Mouse (Mus musculus) kidney, postnatal 25 days (tissue): ENCODE data around the gene Neo1.
A peak's percentile ranks its signal among the peaks of the same experiment; 100 is the strongest.

ENCODE experiments used
- DNase-seq, 2 experiments: peaks; one replicate each; pipeline ENCODE4 v3.0.0; 2021; ENCODE audit warnings: mixed read lengths in 2 of 2

Neo1 gene

DNA sequence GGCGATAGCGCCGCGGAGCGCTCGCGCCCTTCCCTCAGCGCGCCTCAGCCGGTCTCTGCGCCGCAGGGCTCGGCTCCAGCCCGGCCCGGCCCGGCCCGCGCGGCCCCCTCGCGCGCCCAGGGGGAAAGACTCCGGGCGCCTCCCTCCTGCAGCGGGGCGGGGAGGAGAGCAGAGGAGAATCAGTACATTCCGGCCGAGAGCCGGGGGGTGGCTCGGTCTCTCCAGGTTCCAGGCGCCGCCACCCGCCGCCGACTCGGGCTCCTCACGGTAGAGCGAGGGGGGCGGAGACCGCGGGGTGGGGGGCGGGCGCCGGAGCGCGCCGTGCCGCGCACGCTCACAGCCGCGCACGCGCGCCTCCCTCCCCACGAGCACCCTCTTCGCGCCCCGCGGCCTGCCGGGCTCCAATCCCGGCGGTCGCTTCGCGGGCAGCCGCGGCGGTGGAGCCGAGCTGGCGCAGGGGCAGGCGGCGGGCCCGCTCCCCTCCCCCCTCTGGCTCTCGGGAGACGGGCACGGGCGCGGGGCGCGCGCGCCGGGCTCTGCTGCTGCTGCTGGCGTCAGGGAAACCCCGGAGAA lies at the start of gene Neo1:
TSS of gene Neo1 (minus strand) at position 283 of the 573 bp plus-strand sequence.
- peak; percentile 89 to 96 for DNase-seq

DNA sequence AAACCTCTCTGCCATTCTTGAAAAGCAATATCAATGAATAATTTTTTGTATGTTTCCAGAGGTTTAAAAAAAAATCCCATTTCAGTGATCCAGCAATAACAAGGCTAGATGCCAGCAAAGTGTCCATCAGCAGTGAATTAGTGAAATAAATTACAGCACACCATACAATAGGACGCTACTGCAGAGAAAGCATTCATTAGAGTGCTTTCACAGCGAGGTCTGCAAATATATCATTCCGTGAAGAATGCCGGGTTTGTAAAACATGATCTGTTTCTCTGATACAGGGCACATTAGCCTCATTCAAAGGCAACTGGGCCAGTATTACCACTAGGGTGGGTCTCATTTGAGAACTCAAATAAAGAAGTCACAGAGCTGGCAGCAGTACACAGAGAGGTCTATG lies 39.4 kb upstream of the Neo1 start:
- no peak for DNase-seq

DNA sequence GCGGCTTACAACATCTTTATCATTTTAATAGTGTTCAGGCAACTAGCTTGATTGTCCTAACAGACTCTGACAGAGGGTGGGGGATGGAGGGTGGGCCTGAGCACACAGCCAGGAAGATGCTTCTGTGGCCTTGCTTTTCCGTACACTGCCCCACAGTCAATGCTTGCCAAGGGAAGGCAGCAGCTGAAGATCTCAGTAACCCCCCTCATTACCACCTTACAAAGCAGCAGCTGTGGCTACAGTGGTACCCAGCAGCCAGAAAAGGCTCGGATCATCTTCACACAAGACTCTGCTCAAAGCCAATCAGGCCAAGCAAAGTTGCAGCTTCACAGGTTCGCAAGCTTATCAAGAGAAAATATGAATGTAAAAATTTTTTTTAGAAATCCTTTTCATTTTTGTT lies 37.6 kb upstream of the Neo1 start:
- no peak for DNase-seq

DNA sequence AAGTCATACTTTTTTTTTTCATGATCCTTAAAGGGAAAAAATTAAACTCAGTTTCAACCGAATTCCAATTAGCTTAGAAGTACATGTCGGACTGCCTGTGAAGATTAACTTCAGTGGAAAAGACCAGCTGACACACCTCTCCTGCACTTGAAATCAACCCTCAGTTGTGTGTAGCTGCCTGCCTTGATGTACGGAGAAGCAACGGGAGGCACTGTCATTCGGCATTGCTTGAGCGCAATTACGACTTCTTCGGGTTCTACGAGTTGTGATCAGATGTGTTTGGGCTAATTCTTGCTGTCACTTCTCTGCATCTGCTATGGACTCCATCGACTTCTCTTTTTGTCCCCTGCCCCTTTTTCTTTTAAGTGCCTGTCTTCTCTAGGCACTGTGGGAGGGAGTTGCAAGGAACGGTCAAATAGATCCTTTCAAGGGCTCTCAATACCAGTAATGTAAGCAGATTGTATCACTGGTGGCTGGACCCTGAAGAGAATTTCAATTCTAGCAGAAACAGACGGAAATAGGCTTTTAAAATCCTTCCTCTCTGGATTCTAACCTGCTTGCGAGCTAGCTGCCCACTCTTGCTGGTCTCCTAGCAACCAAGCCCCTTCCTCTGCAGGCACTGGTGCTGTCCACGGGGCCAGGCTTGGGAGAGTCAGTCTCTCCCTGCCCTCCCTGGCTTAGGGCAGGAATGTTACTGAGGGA lies 36.0 kb upstream of the Neo1 start:
- DNase-seq: no peak

DNA sequence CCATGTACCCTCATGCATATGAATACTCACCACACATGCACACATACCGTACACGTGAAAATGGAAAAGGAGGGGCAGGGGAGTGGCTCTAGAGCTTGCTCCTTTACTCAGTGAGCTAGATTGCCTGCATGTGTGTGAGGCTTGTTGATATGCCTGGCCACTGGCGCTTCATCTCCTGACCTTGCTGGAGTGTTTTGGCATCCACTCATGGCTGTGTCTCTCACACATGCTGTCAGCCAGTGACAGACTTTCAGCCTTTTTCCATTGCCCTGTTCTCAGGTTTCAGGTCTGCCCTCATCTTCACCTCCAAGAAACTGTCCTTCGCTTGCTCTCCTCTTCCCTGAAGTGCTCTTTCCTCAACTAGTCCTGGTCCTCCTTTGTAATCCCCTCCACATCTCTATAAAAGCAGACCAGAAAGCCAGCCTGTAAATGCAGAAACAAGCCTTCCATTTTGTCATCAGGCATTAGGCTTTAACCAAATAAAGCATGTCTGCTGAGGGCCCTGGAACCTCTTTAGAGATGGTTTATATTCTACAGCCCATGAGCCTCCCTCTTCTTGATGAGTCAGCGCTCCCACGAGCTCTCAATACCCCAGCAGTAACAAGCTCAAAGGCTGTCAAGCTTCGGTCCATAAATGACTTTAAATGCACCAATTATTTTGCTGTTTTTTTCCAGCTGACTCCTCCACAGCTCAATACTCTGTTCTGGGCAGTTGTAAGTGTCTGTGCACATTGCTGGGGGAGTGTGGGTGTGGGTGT lies 35.2 kb upstream of the Neo1 start:
- DNase-seq: no peak

DNA sequence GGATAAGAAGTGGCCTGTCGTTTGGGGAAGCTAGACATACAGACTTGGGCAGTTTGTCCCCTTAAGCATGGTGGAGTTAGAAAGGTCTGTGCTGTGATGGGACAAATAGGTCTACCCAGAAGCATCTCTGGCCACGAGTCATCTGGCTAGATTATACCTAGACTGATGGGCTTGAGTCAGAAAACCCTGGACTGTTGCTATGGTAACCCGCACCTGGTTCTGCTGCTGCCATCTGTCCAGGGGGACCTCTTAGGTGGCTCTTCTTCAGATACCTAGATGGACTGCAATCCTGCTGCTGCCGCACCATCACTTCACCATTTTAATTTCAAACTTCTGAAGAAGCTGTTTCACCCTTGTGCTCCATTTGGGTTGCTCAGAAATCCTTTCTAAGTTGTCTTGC lies 34.0 kb upstream of the Neo1 start:
- no peak for DNase-seq

DNA sequence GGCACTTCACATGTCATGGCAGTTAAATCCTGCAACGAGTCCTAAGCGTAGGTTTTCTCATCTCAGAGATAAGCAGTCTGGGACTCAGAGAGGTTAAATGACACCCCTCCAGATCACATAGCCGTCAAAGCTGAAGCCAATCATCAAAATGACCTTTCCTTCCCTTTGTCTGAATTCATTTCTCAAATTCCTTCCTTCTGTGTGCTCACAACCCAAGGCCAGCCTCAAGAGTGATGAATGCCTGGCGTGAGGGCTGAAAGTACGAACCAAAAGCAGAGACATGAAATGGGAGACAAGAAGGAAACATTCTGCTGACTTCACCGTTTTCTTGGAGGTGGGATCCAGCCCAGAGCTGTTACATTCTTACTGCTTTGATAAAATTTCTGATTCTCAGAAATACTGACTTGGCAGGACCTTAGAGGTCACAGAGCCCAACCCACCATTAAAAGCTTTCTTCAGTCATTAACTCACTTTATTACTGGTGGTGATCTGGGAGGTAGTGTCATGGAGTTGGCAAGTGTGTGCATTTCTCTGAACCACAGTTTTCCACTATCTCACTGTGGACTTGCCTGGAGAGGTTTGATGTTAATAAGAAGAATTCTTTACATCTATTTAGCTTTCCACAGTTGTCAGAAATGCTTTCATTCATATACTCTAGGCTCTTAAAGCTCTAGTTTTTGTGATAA lies 29.5 kb upstream of the Neo1 start:
- DNase-seq: no peak

DNA sequence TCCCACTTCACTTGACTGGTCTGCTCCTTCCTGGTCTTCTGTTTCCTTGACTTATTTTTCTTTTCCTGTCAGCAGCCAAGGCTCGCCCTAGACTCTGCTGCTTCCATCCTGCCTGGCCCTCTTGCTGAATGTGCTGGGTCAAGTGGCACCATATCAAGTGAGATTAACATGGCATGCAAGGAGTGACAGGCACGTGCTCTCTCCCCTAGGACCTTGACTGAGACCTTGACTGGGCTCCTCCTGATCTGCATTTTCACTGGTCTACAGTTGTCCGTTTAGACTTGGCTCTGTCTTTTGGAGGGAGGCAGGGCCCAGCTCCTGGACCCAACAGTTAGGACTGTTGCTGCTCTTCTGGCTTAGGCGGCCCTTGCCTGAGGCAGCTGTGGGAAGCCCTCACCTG lies 26.2 kb upstream of the Neo1 start:
- no peak for DNase-seq

DNA sequence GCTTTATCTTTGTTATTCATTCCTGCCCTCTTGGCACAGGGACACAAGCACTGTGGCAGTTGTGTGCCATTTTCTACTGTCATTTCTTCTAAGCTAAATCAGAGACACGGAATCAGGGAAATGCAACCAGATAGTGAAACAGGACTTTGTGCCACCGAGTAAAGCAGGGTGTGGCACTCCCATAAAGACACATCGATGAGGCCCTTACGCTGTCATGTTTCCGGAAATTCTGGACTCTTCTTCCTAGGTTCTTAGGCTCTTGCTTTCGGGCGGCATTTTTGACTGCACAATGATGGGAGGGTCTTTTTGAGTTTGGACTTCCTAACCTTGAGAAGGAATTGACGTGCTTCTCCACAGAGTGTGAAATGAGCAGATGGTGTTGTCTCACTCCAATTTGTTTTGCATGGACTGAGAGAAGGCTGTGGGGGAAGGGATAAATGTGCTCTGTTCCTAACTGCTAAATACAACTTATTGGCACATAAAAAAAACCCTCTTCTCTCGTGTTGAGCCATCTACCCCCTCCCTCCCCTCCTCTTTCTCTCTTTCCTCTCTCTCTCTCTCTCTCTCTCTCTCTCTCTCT lies 23.9 kb upstream of the Neo1 start:
- DNase-seq: no peak

DNA sequence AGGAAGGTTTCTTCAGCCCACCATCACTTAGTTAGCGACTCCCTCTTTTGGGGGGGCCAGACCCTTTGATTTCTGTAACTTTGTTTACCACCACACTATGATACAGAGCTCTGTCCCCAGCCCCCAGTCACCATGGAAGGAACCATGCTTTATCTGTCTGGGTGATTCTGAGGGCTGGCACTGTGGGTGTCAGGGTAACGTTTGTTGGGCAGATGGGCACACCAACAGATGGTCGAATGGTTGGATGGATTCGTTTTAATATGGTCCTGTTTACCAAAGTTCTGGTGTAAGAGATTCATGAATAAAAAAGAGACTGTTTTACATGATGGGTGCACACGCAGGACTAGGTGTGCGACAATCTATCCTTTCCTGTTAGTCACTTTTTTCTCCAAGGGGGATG lies 22.9 kb upstream of the Neo1 start:
- DNase-seq: no peak

DNA sequence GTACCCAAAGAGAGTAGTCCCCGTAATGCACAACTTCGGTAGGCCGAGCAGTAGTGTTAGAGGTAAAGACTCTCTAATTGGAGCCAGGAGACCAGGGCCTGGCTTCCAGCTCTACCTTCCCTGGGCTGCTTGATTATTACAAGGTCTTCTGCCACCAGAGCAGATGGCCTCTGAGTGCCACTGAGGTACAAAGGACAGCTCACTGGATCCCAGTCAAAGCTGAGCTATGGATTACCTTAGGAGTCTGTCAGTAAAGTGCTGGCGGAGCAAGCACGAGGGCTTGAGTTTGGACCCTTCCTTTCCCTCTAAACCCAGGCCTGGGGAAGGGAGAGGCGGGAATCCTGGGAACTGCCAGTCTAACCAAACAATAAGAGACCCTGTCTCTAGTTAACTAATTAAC lies 21.8 kb upstream of the Neo1 start:
- no peak for DNase-seq

DNA sequence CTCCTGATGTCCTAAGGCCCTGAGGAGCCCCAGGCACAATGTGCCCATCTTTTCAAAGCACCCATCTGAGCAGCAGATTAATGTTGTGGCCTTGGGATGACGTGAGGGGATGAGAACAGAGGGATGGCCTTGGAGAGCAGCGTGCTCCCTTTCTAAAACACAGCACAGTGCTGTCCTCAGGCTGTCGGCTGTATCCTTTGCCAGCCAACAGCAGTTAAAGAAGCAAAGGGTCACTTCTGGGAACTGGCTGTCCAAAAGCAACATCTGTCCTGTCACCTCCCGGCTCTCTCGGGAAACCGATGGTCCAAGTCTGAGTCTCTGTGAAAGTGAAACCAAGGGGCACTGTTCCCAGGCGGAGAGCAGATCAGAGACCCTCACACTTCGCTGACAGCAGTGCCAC lies 20.0 kb upstream of the Neo1 start:
- peak; percentile 4 to 45 for DNase-seq

DNA sequence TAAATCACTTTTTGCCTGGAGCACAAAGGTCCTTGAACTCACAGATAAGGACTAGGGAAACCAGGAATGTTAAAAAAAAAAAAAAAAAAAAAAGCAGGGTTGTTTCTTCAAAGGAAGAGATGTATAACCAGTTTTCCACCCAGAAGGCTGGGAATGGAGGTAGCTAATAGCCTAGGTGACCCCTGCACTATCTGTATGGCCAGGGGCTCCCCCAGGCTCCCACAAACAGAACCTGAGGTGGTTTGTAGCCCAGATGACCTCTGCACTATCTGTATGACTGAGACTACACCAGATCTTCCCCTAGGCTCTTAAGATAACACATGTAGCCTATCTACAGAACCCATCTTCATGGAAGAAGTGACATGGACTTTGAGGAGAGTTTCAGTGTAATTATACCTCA lies 5.6 kb upstream of the Neo1 start:
- no peak for DNase-seq

DNA sequence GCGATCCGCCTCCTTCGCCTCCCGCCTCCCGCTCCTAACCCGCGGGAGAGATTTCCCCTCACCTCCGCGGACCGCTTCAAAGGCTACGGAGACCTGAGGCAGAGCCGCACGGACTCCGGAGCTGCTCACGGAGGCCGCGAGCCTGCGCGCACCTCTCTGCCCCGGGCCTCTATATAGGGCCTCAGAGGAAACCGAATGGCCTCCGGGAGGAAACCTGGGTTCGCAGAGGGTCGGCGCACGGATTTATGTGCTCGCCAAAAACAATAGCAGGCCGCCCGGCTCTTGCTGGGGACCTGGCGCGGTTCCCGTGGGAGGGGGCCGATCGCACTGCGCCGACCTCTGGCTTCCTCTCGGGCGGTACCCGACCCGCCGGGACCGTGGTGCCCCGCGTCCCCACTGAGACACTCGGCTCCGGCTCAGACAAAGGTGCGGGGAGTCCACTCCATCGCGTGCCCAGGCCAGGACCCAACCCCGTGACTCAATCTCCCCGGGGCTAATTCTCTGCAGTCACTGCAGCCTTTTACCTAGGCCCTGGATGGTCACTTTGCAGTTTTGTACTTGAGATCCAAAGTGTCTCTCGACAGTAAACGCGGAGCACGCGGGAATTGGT lies 596 bp upstream of the Neo1 start:
- DNase-seq: peak; percentile 60 to 78

DNA sequence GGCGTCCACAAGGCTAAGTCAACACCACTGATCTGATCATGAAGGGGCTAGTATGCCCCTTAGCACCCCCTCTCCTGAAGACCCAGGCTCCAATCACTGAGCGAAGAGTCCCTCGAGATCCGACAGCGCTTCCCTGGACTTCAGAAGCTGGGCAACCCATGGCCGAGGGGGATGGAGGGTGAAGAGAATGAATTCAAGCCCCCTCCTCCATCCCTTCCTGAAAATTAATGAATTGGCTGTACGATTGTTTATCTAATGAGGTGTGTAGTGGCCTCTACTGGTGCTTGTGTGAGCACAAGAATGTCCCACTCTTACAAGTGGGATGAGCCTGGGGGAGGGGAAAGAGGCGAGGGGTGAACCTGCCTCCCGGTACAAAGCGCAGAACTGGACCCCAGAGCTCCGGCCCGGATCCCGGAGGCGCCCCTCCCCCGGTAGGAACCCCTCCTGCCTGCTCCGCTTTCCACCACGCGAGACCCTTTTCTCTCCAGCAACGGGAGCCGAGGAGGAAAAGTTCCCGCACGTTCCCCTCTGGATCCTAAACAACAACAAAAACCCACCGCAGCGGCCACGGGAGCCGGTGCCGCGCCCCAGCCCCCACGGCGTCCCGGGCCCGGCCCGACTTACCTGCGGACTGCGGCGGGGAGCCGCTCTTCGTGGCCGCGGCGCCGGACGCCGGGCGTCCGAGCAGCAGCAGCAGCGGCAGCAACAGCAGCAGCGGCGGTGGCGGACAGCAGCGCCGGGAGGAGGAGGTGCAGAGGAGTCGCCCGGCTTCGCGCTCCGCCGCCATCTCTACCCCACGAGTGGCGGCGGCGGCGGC lies 691 bp downstream of the Neo1 start:
- peak; percentile 45 to 66 for DNase-seq

DNA sequence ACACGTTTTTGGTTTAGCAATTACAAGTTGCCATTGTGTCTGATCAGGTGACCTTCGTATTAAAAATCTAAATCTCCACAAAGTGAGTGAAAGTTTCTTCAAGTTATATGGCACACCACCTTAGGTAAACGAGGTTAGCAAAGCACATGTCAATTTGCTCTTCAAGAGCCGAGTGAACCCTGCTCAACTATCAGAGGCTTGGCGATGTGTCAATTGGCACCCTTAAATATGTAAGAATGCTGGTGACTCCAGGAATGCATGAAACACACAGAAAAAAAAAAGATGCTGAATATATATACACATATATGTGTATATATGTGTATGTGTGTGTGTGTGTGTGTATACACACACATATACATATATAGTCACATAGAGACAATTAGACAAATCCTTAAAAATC lies 1.4 kb downstream of the Neo1 start:
- peak in 1 of 2 experiments; percentile 36 for DNase-seq

DNA sequence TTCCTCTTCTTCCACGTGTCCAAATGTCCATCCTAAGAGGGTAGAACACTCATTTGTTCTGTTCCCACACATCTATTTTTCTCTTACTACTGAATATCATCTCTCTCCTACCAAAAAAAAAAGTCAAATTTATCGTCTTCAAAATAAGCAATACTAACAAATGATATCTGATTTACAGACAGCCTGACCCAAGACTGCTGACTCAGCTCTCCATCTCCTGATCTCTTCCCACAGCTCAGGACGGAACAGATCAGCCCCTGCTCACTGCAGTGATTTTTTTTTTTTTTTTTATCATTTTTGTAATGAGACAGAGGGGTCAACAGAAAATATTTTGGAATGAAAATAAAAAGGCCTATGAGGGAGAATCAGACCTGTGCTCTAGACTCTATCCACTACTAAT lies 2.7 kb downstream of the Neo1 start:
- no peak for DNase-seq

DNA sequence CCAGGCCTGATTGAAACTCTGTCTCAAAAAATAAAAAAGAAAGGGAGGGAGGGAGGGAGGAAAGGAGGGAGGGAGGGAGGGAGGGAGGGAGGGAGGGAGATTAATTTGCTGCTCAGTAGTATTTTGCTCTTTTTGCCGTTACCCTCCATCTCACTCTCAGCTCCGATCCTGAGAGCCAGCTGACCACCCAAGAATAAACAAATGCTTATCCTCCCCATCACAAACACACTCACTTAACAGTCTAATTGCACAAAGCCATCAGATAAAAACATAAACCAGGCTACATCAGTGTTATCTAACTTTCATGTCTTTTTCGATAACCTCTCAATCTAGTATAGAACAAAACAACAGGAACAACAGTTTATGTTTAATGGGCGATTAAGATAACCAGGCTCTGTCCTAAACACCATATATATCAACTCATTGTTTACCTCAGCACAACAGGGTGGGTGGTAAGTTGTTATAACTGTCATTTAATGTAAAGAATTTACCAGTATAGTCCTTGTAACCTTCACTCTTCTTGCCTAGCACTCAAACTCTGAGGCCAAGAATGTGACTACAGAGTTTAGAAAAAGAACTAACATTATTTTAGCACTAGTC lies 11.9 kb downstream of the Neo1 start:
- DNase-seq: no peak

DNA sequence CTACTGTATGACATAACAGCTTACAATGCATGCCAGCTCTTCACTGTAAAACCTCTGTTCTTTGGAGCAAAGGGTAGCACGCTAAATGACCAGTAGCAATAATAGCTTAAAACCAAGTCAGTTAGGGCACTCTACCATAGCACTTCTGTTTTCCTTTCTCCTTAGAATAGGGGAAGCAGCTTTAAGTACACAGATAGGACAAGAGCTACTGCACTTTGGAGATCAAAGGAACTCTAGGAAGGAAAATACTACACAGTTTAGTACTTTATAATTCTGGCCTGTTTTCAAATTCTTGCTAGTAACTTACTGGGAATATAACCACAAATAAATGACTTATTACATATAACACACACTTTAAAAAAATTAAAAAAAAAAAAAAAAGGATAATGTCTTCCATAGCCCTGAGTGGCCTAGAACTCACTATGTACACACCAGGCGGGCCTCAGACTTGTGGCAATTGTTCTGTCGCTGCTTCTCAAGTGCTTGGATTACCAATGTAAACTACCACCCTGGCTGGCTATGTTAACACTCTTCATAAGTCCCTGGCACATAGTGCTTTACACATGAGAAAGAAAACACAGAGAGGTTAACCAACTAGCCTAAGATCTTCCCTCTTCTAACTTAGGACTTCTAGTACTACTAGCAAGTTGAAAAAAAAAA lies 20.1 kb downstream of the Neo1 start:
- DNase-seq: no peak

DNA sequence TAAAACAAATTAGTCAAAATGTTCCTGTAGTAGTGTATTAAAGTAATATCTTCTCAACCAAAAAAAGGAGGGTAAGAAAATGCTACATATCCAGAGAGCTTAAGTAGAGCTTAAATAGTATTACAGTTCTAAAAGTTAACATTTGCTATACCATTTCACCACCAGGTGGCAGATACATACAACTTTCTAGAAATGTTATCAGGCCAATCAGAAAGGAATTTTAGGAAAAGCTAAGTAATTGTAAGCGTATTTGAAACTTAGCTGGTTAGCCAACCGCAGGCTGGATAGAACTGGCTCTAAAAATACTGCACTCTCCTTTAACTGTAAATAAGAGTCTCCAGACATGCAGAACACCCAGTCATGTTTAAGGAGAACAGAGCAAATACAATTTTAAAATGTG lies 22.9 kb downstream of the Neo1 start:
- DNase-seq: peak in 1 of 2 experiments; percentile 52
